Mouse (Mus musculus) left cerebral cortex, postnatal 36 days (tissue): ENCODE data around the gene Ppp1r2. TPM values are rescaled to one million over a fixed set of nuclear protein-coding genes. Genes with fewer than 3 reads are reported as not detected.

Source experiments
- microRNA-seq: library from miRNA; unstranded; fragments of <30 nt; microRNA quantifications from one replicate; pipeline ENCODE4 v1.2.0, GENCODE M21; 2022
- total RNA-seq, 2 experiments: library from RNA; stranded (reverse); gene quantifications; 2 replicates each; pipeline ENCODE4 v1.2.3; 2021

The Ppp1r2 gene
- total RNA-seq, 2 experiments from 2014 or later, result 84.3 to 122 TPM

Small RNA genes within 50 kb of the gene (microRNA-seq; reads per million reads assigned to microRNA genes)
- not detected for gene Gm27415

Other genes starting within 250 kb of the Ppp1r2 start
- gene Xxylt1, start 193.8 kb downstream of the Ppp1r2 start, total RNA-seq, result 10 to 100 TPM; 21.2 to 22.7 TPM
- 100 to 1,000 TPM in 1 of 2 experiments, 10 to 100 TPM in 1; 95.7 to 130 TPM for gene Acap2, start 74.0 kb downstream of the Ppp1r2 start, total RNA-seq
- 100 to 1,000 TPM; 143 to 155 TPM for gene Apod, start 39.5 kb upstream of the Ppp1r2 start, total RNA-seq
- 100 to 1,000 TPM in 1 of 2 experiments, 10 to 100 TPM in 1; 87.0 to 130 TPM for gene Bdh1, start 147.0 kb upstream of the Ppp1r2 start, total RNA-seq